Mouse (Mus musculus) skeletal muscle tissue, adult 2 months (tissue): ENCODE measurements around the gene Rec114.

Experiments used
- DNase-seq: peaks from one replicate; pipeline ENCODE4 v3.0.0-alpha.2; 2012; ENCODE audit warnings: low read depth, low spot score

Gene Rec114

DNA sequence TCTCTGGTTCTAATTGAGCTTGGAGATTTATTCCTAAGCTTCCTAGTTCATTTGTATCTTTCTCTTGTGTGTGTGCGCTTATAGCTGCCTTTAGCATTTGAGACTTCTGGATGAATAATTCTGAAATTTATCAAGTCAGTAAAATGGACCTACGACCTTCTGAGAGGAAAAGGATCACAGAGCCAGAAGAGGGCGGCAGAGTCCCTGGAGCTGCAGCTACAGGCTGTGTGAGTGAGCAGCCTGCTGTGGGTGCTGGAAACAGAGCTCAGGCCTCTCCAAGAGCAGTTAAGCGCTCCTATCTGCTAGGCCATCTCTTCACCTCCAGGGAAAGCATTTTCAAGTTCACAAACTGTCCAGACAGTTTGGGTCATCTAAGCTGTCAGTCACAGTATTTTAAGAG lies 81.8 kb downstream of the Rec114 start:
- no peak for DNase-seq

DNA sequence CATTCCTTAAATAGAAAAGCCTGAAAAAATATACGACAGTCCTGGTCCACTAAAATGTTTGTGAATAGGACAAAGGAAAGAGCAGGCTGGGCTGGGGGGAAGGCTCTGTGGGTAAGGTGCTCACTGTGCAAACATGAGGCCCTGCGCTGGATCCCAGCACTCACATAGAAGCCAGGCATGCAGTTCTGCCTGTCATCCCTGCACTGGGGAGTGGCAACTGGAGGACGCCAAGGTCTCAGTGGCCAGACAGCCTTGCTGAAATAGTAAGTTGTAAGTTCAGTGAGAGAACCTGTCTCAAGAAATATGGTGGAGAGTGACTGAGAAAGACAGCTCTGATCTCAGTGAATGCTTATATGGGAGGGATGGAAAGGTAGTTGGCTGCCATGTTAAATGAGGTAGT lies 83.1 kb downstream of the Rec114 start:
- no peak for DNase-seq

DNA sequence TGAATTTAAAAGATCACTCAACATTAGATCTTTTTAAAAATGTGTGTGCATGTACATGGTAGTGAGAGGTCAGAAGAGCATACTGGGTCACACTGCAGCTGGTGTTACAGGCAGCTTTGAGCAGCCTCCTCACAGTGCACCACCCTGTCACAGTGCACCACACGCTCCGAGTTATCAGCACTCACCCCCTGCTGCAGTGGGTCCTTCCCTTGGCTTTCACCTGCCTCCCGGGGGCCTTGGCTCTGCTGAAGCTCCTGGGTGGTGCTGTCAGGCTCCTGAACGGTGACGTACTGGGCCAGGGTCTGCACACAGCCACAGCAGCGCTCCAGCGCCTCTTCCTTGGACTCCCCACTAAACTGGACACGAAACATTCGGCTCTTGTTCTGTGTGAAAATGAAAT lies 83.8 kb downstream of the Rec114 start:
- DNase-seq = no peak

DNA sequence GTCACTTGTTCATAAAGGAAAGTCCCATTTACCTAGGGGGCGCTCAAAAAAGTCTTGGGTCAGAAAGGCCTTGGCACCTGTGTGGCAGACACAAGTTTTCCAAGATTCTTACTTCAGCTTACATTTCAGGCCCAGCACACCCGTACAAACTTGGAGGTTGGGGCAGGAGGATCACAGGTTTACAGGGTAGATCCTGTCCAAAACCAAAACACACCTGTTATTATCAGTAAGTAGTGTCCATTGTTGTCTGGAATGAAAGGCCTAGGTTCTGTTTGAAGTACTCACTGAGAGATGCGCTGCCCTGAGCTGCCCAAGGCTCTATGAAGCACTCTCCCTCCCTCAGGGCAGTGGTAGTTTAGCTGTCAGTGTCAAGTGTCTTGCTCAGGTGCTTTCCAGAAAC lies 84.4 kb downstream of the Rec114 start:
- no peak for DNase-seq

DNA sequence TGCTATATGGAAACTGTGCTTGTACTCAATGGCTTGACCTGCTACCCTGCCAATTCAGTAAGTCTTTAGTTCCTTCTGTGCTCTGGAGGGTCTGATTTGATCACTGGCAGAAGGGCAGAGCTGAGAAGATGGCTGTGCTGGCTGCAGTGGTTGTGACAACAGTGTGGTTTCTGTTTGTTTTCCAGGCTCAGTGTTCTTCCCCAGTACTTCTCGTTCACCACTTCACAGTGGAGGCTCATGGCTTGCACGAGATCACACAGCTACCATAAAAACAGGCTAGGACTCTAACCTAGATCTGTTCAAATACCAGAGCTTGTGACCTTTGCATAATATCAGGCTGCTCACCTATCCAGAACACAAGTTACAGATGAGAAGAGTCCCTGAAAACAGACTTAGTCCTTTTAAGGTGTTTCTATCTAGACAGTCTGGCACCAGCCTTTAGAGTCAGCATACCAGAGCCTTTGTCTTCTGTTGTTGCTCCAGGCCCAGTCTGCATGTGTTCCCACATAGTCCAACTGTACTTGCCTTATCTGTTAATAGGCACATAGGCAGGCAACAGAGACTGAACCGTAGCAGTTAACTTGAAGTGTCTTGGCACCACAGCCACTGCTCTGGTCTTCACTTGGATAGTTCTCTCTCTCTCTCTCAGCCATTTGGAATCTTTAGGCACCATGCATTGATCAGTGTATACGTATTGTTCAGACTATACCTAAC lies 85.0 kb downstream of the Rec114 start:
- no peak for DNase-seq

DNA sequence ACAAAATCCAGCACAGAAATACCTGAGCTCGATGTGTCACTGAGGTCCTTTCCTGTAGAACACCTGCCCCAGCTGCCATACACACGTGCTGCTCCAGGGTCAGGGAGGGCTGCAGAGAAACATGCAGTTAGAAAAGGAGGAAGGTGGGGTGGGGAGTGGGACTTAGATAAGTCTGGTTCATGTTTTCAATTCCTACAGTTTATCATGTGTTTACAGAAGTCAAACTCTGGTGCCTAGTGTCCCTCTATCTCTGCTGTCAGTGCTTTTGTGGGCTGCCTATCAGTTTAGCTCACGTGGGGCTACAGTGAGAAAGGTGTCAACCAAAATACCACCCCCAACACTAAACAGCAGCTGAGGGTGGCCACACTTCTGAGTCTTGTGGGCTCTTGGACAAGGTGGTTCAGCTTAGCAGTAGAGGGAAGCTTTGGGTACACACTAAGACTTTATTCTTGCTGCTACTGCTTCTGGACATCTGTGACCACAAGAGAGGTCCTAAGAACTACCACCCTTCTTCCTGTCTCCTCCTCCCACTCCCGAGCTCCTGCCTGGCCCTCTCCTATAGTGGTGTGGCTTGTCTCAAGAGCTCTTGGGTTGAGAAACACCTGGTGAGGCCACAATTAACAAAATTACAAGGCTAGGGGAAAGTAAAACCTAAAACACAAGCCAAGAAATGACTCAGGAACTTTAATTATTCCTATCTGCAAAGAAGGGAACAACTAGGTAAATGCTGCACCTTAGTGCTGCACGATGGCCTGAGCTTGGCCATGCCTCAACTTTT lies 85.8 kb downstream of the Rec114 start:
- no peak for DNase-seq

DNA sequence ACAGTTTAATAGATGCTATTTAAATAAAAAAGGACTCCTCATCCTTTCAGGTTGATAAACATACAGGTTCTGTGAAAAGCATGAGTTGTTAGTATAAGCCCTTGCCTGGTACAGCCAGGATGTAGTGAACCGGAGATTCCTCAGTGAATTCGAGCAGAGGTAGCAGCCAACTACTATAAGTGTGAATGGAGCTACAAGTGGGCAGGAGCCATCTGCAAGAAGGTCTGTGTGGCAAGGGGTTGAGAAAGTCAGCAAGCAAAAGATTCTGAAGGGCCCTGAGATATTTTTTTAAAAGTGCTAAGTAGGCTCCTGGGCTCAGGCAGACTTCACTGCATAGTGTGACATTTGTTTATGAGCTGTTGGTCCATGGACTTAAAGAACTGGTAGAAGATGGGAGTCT lies 86.9 kb downstream of the Rec114 start:
- no peak for DNase-seq

DNA sequence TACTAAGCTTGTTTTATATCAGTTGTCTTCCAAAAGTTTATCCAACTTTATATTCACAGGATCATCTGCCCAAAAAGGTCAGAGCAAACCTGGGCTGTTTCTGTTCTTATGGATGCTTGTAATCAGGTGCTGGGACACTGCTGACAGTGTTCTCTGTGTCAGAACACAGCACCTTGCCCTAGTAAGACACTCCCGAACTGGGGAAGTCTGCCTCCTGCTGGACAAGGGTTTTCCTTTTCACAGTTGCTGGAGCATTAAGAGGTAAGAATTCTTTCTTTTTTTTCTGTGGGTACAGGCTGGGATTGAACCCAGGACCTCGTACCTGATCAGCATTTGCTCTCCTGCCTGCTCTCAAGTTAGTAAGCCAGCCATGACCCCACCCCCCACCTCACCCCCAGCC lies 87.4 kb downstream of the Rec114 start:
- DNase-seq = no peak

DNA sequence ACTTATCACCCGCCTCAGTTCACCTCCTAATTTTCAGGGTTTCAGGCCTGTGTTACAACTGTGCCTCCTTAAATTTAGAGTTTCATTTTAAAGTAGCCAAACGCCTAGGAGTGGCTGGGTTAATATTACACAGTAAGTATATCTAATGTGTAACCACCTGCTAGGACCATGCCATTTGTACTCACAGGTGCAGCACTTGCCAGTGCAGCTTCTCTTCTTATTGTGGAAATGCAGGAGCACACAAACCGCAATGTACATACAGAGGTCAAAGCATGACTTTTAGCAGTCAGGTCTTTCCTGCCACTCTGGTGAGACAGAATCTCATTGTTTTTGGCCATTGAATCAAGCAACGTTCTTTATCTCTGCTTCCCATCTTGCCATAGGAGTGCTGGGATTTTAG lies 89.3 kb downstream of the Rec114 start:
- DNase-seq = no peak

DNA sequence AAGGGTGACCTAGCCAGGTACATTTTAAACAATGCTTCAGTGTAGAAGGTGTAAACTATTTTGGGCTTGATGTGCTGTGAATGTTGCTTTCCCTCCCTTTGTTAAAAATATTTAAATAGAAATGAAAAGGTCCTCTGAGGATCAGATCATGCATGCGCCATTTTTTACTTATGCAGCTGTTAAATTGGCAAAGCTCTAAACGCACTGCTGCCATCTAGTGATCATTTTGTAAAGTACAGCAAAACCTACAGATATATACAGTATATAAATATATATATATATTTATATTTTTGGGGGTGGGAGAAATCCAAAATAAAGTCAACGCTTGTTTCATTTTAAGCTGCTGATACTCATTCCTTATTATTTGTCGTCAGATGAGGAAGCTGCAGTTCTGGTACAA lies 91.8 kb downstream of the Rec114 start:
- peak; percentile 36 for DNase-seq

DNA sequence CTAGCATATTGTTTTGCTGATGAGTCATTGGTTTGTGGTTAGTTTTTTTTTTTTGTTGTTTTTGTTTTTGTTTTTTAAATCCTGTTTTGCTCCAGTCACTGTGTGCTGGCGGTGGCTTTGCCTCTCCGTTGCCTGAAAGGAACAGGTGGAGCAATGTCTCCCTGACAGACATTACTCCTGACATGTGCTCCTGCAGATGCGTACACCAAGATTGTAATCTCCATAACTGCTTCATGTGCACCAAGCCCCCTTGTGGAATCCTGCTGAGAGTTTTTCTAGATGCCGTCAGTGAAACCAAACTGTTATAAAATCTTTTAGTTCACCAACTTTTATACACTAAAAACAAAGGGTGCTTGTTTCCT lies 94.5 kb downstream of the Rec114 start:
- DNase-seq = no peak

DNA sequence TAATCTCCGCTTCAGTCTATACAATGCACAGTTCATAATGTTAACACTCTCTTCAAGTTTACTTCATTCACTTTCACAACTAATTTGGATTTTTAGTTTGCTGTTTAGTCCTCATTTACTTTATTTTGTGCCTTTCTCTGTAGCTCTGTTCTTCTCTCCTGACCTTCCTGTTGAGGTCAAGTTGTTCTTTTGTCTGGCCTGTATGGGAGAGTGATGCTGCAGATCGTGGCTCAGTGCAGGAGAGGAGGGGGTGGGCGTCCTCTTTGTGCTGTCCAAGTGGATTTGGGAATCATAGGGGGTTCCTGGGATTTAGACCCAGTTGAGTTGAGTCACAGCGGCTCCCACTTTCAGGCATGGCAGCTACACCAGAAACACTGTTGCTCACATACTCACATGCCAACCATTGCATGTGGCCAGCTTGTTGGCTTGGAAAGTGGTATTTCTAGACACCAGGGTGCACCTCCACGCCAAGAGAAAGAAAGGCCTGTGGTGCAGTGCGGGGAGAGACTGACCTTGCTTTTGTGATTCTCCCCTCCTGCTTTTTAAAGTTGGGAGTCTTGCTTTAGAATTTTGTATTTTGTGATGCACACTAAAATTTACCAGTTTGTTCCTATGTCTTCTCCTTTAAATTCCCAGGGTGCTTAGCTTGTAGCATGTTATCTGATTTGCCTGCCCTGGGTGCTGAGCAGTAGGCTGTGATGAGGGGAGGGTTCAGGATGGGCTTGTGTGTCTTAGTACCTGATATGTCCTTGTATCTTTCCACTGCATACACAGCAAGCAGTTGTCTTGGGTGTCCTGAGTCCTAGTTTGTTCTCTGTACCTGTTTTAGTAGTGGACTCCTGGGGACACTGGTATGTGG lies 95.1 kb downstream of the Rec114 start:
- DNase-seq = no peak

DNA sequence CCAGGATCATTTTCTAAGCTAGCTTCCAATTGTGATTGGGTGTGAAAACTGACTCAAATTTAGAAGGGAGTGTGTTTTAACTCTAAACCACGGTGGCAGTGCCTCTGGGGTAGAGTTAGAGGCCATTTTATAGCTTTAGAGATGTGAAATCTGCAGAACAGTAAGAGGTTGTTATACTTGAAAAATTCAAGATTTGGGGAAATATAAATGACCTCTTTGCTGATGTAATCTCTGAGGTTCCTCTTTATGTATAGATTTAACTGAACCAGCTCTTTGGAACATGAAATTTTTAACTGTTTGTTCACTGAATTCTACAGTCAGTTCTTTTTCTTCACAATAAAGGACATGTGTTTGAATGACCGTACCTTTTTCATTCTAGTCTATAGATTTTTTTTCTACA lies 113.3 kb downstream of the Rec114 start:
- no peak for DNase-seq

DNA sequence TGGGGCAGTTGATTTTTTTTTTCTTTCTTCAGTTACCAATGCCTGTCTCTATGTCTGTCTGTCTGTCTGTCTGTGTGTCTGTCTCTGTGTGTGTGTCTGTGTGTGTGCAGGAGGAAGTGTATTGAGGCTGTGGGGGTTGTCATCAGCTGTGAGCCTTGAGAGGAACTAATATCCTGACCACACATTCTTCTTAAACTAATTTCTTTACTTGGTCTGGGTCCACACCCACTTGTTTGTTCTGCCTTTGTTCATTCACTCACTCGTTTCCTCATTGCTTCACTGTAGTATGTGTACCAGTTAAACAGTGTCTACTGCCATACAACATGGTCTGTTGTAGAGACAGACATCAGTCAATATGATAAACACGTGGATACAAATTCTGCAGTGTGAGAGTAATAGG lies 116.6 kb downstream of the Rec114 start:
- peak; percentile 7 for DNase-seq

DNA sequence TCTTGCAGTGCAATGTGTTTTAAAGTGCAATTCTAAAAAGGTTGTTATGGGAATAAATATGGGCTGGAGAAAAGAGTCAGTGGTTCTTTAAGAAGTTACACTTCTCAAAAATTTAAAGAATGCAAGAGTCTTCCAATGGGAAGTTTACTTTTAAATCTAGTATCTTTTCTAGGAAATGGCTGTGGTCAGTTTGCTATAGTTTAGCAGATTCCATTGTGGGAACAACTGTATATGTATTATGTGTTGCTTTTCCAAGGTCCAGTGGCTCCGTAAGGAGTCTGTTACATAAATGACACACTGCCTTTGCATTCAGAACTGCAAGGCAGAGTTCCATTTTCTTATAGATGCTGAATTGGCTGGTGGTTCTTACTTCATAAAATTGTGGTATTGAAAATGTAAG lies 120.8 kb downstream of the Rec114 start:
- no peak for DNase-seq

DNA sequence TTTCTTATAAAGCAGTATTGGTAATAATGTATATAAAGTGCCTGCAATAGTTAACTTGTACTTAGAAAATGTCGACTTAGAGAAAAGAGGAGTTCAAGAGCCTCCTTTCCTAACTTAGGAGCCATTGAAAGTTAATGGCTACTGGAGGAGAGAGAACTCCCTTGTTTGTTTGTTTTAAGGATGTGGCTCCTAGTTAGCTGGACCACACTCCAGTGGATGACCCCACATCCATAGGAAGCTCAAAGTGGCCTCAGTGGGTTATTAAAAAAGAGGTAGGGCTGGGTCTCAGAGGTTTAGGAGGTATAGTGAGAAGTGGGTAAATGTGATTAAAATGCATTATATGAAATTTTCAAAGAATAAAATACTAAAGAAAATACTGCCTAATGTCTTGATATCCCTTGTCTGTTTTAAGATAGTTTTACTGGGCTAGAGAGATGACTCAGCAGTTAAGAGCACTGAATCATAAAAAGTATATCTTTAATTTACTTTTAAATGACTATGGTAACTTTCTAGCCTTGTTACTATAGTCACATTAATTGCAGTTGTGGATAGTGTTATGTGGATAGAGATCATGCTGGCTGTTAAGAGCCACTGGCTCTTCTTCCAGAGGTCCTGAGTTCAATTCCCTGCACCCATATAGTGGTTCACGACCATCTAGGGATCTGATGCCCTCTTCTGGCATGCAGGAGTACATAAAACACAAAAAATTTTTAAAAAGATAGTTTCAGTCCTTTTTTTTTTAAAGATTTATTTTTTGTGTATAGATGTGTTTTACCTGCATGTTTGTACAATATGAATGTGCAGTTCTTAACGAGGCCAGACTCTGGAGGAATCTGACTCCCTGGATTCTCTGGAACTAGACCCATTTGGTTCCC lies 128.5 kb downstream of the Rec114 start:
- DNase-seq = no peak

DNA sequence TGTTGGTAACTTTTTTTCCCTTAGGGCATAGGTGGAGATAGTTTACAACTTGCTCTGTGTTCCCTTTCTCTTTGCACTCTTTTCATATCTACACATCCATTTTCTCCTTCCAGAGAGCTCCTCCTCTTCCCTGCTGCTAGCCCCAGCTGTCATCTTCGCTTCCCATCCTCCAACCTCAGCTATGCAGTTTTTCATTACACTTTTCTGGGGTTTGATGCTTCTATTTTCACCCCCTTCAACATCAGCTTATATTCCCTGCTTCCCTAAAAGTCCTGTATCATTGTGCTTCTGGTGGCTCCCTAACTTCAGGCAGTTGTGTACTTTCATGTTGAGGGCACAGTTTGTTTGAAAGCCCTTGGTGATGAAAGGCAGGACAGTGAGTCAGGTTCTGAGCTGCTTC lies 130.0 kb downstream of the Rec114 start:
- no peak for DNase-seq
